Mouse (Mus musculus) erythroblast, embryonic 14.5 days (primary cell): Measurements from ENCODE around the gene Neu3. TPM values are rescaled to one million over a fixed set of nuclear protein-coding genes. Genes with fewer than 3 reads are reported as not detected.

Experiments
- H3K27me3 ChIP-seq: 2 replicates; pipeline ENCODE4 v1.6.1; 2012; ENCODE audit warnings: inconsistent platforms; ENCODE audit not compliant: control insufficient read depth
- H3K36me3 ChIP-seq: 2 replicates; pipeline ENCODE4 v1.6.1; 2012; ENCODE audit warnings: mild to moderate bottlenecking, inconsistent platforms; ENCODE audit not compliant: control insufficient read depth
- H3K4me1 ChIP-seq: 2 replicates; pipeline ENCODE4 v1.6.1; 2012; ENCODE audit warnings: inconsistent platforms; ENCODE audit not compliant: control insufficient read depth
- H3K4me3 ChIP-seq: replicated peaks from 2 replicates; pipeline ENCODE3; 2012; ENCODE audit warnings: moderate library complexity, mild to moderate bottlenecking, inconsistent platforms
- H3K9me3 ChIP-seq: 2 replicates; pipeline ENCODE4 v1.6.1; 2012; ENCODE audit warnings: low read length, inconsistent platforms, mixed read lengths; ENCODE audit not compliant: control insufficient read depth
- GATA1 ChIP-seq: IDR thresholded peaks from 2 replicates; pipeline ENCODE4 v1.6.1; 2012; ENCODE audit warnings: low read length, inconsistent platforms, mixed read lengths
- TAL1 ChIP-seq: IDR thresholded peaks from 3 replicates; pipeline ENCODE4 v1.6.1; 2012; ENCODE audit warnings: low read length, inconsistent platforms, mixed read lengths
- polyA plus RNA-seq: library from polyadenylated mRNA; stranded (reverse); fragments of >175 nt; gene quantifications from 2 replicates; pipeline ENCODE4 v1.2.3, GENCODE M21; 2012

Neu3 gene
- polyA plus RNA-seq, 1 experiment: 0.51 TPM

GRCm38 (mm10) chr7:99787935-99788334 is 40.3 kb downstream of the Neu3 start:
- Histone ChIP-seq H3K4me1 (no peaks in the 10 kb centered on the region), H3K4me3 (no peak overlapping the region), H3K9me3 (no peaks in the 10 kb centered on the region), H3K36me3 (no peaks in the 10 kb centered on the region), H3K27me3 (peaks cover 6% of the 10 kb centered on the region)
- TF ChIP-seq TAL1: no peak

GRCm38 (mm10) chr7:99786774-99787173 is 41.4 kb downstream of the Neu3 start:
- Histone ChIP-seq H3K4me3 (no peak overlapping the region), H3K9me3 (no peaks in the 10 kb centered on the region), H3K27me3 (peaks cover 2% of the 10 kb centered on the region), H3K4me1 (no peaks in the 10 kb centered on the region), H3K36me3 (no peaks in the 10 kb centered on the region)
- TF ChIP-seq GATA1: no peak
- no peak for TF ChIP-seq TAL1

- TF ChIP-seq GATA1: no peak
- no peak for TF ChIP-seq TAL1
- H3K4me3 ChIP-seq: no peak overlapping the region
Observed at GRCm38 (mm10) chr7:99785553-99785952, 42.7 kb downstream of the Neu3 start.

GRCm38 (mm10) chr7:99783421-99783820 is 44.8 kb downstream of the Neu3 start:
- no peaks in the 10 kb centered on the region for H3K9me3 ChIP-seq
- H3K4me1 ChIP-seq: no peaks in the 10 kb centered on the region
- H3K4me3 ChIP-seq: no peak overlapping the region
- TF ChIP-seq TAL1: no peak
- TF ChIP-seq GATA1: no peak
- H3K27me3 ChIP-seq: no peaks in the 10 kb centered on the region
- H3K36me3 ChIP-seq: no peaks in the 10 kb centered on the region

More at GRCm38 (mm10) chr7:99785553-99785952, 42.7 kb downstream of the Neu3 start:
- no peaks in the 10 kb centered on the region for H3K36me3 ChIP-seq
- H3K9me3 ChIP-seq: no peaks in the 10 kb centered on the region
- no peaks in the 10 kb centered on the region for H3K4me1 ChIP-seq
- no peaks in the 10 kb centered on the region for H3K27me3 ChIP-seq

- no peak for TF ChIP-seq TAL1
- no peak for TF ChIP-seq GATA1
- Histone ChIP-seq H3K9me3 (no peaks in the 10 kb centered on the region), H3K4me1 (no peaks in the 10 kb centered on the region), H3K4me3 (no peak overlapping the region), H3K36me3 (no peaks in the 10 kb centered on the region), H3K27me3 (no peaks in the 10 kb centered on the region)
Observed at GRCm38 (mm10) chr7:99781916-99782315, 46.3 kb downstream of the Neu3 start.

GRCm38 (mm10) chr7:99781385-99781784 is 46.8 kb downstream of the Neu3 start:
- no peak for TF ChIP-seq TAL1
- TF ChIP-seq GATA1: no peak
- Histone ChIP-seq H3K36me3 (no peaks in the 10 kb centered on the region), H3K4me1 (no peaks in the 10 kb centered on the region), H3K4me3 (no peak overlapping the region), H3K27me3 (no peaks in the 10 kb centered on the region), H3K9me3 (no peaks in the 10 kb centered on the region)

GRCm38 (mm10) chr7:99763207-99763606 is 65.0 kb downstream of the Neu3 start, which contains the start of gene Olfr521:
Gene Olfr521 (plus strand): TSS chr7:99763507.
- no peak within 1 kb of the TSS for H3K4me3 ChIP-seq
- no peak for TF ChIP-seq GATA1
- TF ChIP-seq TAL1: no peak

More at GRCm38 (mm10) chr7:99763207-99763606, 65.0 kb downstream of the Neu3 start, which contains the start of gene Olfr521:
- Histone ChIP-seq H3K27me3 (no peaks in the 10 kb centered on the region; the same call in 1 of the 2 replicates), H3K4me1 (no peaks in the 10 kb centered on the region), H3K9me3 (peaks cover 12% of the 10 kb centered on the region), H3K36me3 (no peaks in the 10 kb centered on the region)

Other genes with a start within 250 kb of the Neu3 start
- gene Tpbgl, start 201.3 kb downstream of the Neu3 start, polyA plus RNA-seq: 0.01 TPM in 2 replicates
- 0.02 TPM in 1 of 2 replicates, not detected in the other for gene Slco2b1, start 117.1 kb downstream of the Neu3 start, polyA plus RNA-seq
- gene Olfr520, start 98.1 kb downstream of the Neu3 start, polyA plus RNA-seq: not detected in 2 replicates
- not detected in 2 replicates for gene Olfr521, start 64.9 kb downstream of the Neu3 start, polyA plus RNA-seq
- gene Xrra1, start 30.7 kb upstream of the Neu3 start, polyA plus RNA-seq: 0.03 TPM in 1 of 2 replicates, not detected in the other
- 2.5 and 5.9 TPM in 2 replicates for gene Spcs2, start 35.0 kb upstream of the Neu3 start, polyA plus RNA-seq
- 0.08 and 0.13 TPM in 2 replicates for gene Rnf169, start 152.0 kb upstream of the Neu3 start, polyA plus RNA-seq
- gene Chrdl2, start 177.8 kb upstream of the Neu3 start, polyA plus RNA-seq: not detected in 2 replicates